Mouse (Mus musculus) CH12.LX (cell line): ENCODE measurements at regions not wholly inside any gene's neighbourhood (a gene's known extent, or its start where the extent isn't known, plus 50 kb on each side); places are given as distances from the start of the nearest gene placed in this dataset.

ENCODE experiments used
- DNase-seq: peaks from one replicate; pipeline ENCODE4 v3.0.0-alpha.2; 2013; ENCODE audit errors: extremely low read depth
- H3K27ac ChIP-seq: 2 replicates; pipeline ENCODE4 v1.5.1; 2012; ENCODE audit warnings: low read depth, mild to moderate bottlenecking, control low read depth, moderate library complexity; ENCODE audit not compliant: insufficient read depth
- H3K27me3 ChIP-seq: replicated peaks from 2 replicates; pipeline ENCODE3; 2012; ENCODE audit warnings: inconsistent platforms
- H3K36me3 ChIP-seq, 2 experiments: replicated peaks in 1 of 2; 2 replicates each; pipeline versions ENCODE3 to v1.6.1; 2012; ENCODE audit warnings: inconsistent platforms in 1 of 2, low read length in 1 of 2, mild to moderate bottlenecking in 1 of 2, mixed read lengths in 1 of 2, moderate library complexity in 1 of 2; ENCODE audit not compliant: control insufficient read depth in 1 of 2, insufficient read depth in 1 of 2
- H3K4me1 ChIP-seq, 2 experiments: 2 replicates each; pipeline ENCODE4 v1.6.1; 2012; ENCODE audit warnings: inconsistent platforms in 1 of 2, moderate library complexity in 1 of 2; ENCODE audit not compliant: insufficient read depth in 2 of 2, control insufficient read depth in 1 of 2
- H3K4me2 ChIP-seq: 2 replicates; pipeline ENCODE4 v1.6.1; 2012; ENCODE audit warnings: low read depth, mild to moderate bottlenecking, control low read depth; ENCODE audit not compliant: poor library complexity, insufficient read depth, severe bottlenecking
- H3K4me3 ChIP-seq, 3 experiments: fragments of 150-350 bp in 1 of 3; sonication (generic) in 1 of 3; replicated peaks in 1 of 3; 2 replicates each; pipeline versions ENCODE3 to v1.5.1; 2011 to 2012; ENCODE audit warnings: low read depth in 2 of 3, low read length in 2 of 3, mild to moderate bottlenecking in 2 of 3, moderate library complexity in 2 of 3, control low read depth in 1 of 3, improper control_type of control experiment in 1 of 3, inconsistent platforms in 1 of 3, mixed read lengths in 1 of 3; ENCODE audit not compliant: poor library complexity in 1 of 3
- H3K79me2 ChIP-seq: replicated peaks from 2 replicates; pipeline ENCODE4 v1.6.1; 2012; ENCODE audit warnings: mild to moderate bottlenecking, moderate library complexity; ENCODE audit not compliant: control insufficient read depth, poor library complexity, insufficient read depth, severe bottlenecking; ENCODE audit errors: extremely low read depth
- H3K9ac ChIP-seq: 2 replicates; pipeline ENCODE4 v1.6.1; 2012; ENCODE audit warnings: low read depth, mild to moderate bottlenecking, control low read depth, moderate library complexity; ENCODE audit not compliant: insufficient read depth
- H3K9me3 ChIP-seq: replicated peaks from 2 replicates; pipeline ENCODE3; 2012; ENCODE audit warnings: low read length, inconsistent platforms, mixed read lengths
- CHD1 ChIP-seq: IDR thresholded peaks from 2 replicates; pipeline ENCODE4 v1.6.1; 2012; ENCODE audit warnings: low read depth, low read length, improper control_type of control experiment, inconsistent platforms
- CHD2 ChIP-seq: IDR thresholded peaks from 2 replicates; pipeline ENCODE4 v1.6.1; 2011; ENCODE audit warnings: low read length, improper control_type of control experiment
- CTCF ChIP-seq, 2 experiments: IDR thresholded peaks in 1 of 2; conservative IDR thresholded peaks in 1 of 2; 2 replicates each; pipeline ENCODE4 v1.5.1; 2011 to 2012; ENCODE audit warnings: low read depth in 2 of 2, low read length in 2 of 2, improper control_type of control experiment in 1 of 2, inconsistent platforms in 1 of 2, mild to moderate bottlenecking in 1 of 2, moderate library complexity in 1 of 2
- GABPA ChIP-seq: IDR thresholded peaks from 2 replicates; pipeline ENCODE4 v1.6.1; 2012; ENCODE audit warnings: low read depth, low read length, improper control_type of control experiment, inconsistent platforms; ENCODE audit not compliant: insufficient replicate concordance
- MAFK ChIP-seq: IDR thresholded peaks from 2 replicates; pipeline ENCODE4 v1.6.1; 2011; ENCODE audit warnings: low read length, improper control_type of control experiment; ENCODE audit not compliant: insufficient replicate concordance
- MAX ChIP-seq: IDR thresholded peaks from 2 replicates; pipeline ENCODE4 v1.6.1; 2011; ENCODE audit warnings: low read length, improper control_type of control experiment
- MEF2A ChIP-seq: IDR thresholded peaks from 2 replicates; pipeline ENCODE4 v1.6.1; 2014; ENCODE audit warnings: low read depth, mild to moderate bottlenecking, inconsistent platforms, low read length, improper control_type of control experiment, borderline replicate concordance
- MXI1 ChIP-seq: IDR thresholded peaks from 2 replicates; pipeline ENCODE4 v1.6.1; 2011; ENCODE audit warnings: mild to moderate bottlenecking, low read depth, low read length, improper control_type of control experiment
- NELFE ChIP-seq: IDR thresholded peaks from 2 replicates; pipeline ENCODE4 v1.6.1; 2011; ENCODE audit warnings: low read depth, low read length, improper control_type of control experiment
- RCOR1 ChIP-seq: conservative IDR thresholded peaks from 2 replicates; pipeline ENCODE4 v1.6.1; 2012; ENCODE audit warnings: low read depth, mild to moderate bottlenecking, inconsistent platforms, low read length, improper control_type of control experiment
- ZKSCAN1 ChIP-seq: IDR thresholded peaks from 2 replicates; pipeline ENCODE4 v1.6.1; 2012; ENCODE audit warnings: low read depth, inconsistent platforms, low read length, improper control_type of control experiment, borderline replicate concordance
- ZMIZ1 ChIP-seq: IDR thresholded peaks from 2 replicates; pipeline ENCODE4 v1.6.1; 2012; ENCODE audit warnings: low read depth, mild to moderate bottlenecking, inconsistent platforms, low read length, improper control_type of control experiment
- dilution Hi-C: fragments of 300-500 bp; cut with MboI; formaldehyde crosslinking; loops from 2 replicates; pipeline ENCODE4 v1.14.3; 2020; ENCODE audit warnings: low sequenced_read_pairs; ENCODE audit not compliant: extremely low pct_unique_long_range_greater_than_20kb, extremely low pct_ligation_motif_present
- in situ Hi-C: fragments of 300-500 bp; cut with MboI; formaldehyde crosslinking; loops from 3 replicates; pipeline ENCODE4 v1.14.3; 2019; ENCODE audit warnings: low sequenced_read_pairs, low pct_ligation_motif_present, low pct_unique_long_range_greater_than_20kb, mixed read lengths

- no peaks in the 10 kb centered on the region for H3K27me3 ChIP-seq
- no peak overlapping the region for H3K27ac ChIP-seq
- H3K36me3 ChIP-seq: no peaks in the 10 kb centered on the region
- dilution Hi-C loops: no loop called here
- no peak overlapping the region for H3K9ac ChIP-seq
- in situ Hi-C loops: no loop called here
- H3K4me3 ChIP-seq: no peak overlapping the region
- peaks cover 2% of the 10 kb centered on the region for H3K9me3 ChIP-seq
- DNase-seq: no peak
- H3K4me1 ChIP-seq: peaks cover 0 to 15% of the 10 kb centered on the region in 2 experiments; a peak in 2 of 4 replicates
- no peak for TF ChIP-seq GABPA
- no peak for TF ChIP-seq MEF2A
- TF ChIP-seq CHD2: no peak
- TF ChIP-seq MAX: no peak
- no peak for TF ChIP-seq CHD1
- TF ChIP-seq, all 38 proteins: peak for 0
- Histone ChIP-seq H3K4me2 (no peak overlapping the region), H3K79me2 (no peaks in the 10 kb centered on the region)
Measured at GRCm38 (mm10) chr1:166820050-166820449, 138.4 kb upstream of the Fmo9 start.

GRCm38 (mm10) chr1:166821146-166821545 lies 139.5 kb upstream of the Fmo9 start:
- DNase-seq: no peak
- Histone ChIP-seq H3K36me3 (no peaks in the 10 kb centered on the region), H3K79me2 (no peaks in the 10 kb centered on the region), H3K4me1 (peaks cover 0 to 15% of the 10 kb centered on the region in 2 experiments; a peak in 2 of 4 replicates), H3K9me3 (peaks cover 2% of the 10 kb centered on the region), H3K9ac (no peak overlapping the region), H3K27ac (no peak overlapping the region), H3K27me3 (no peaks in the 10 kb centered on the region), H3K4me2 (no peak overlapping the region), H3K4me3 (no peak overlapping the region)
- dilution Hi-C loops (no loop called here), in situ Hi-C loops (no loop called here)
- no peak for TF ChIP-seq ZKSCAN1
- TF ChIP-seq CTCF (conservative IDR thresholded peaks at IDR 0.05 in 1 of 2, IDR thresholded peaks at IDR 0.05 in 1 of 2; ENCODE audit: low read depth in 2 of 2, low read length in 2 of 2): peak in 1 of 2 experiments; percentile 35; a peak in 2 of 4 replicates

GRCm38 (mm10) chr1:166837299-166837698 lies 155.7 kb upstream of the Fmo9 start:
- in situ Hi-C loops: no loop called here
- no peak overlapping the region for H3K4me2 ChIP-seq
- no peaks in the 10 kb centered on the region for H3K79me2 ChIP-seq
- H3K9ac ChIP-seq: no peak overlapping the region
- no peaks in the 10 kb centered on the region for H3K36me3 ChIP-seq
- no peak overlapping the region for H3K4me3 ChIP-seq
- dilution Hi-C loops: no loop called here
- no peak for DNase-seq
- no peaks in the 10 kb centered on the region for H3K27me3 ChIP-seq
- no peak for TF ChIP-seq MAX
- no peak for TF ChIP-seq MAFK
- no peak for TF ChIP-seq CHD2
- no peak for TF ChIP-seq RCOR1
- TF ChIP-seq MXI1: no peak
- TF ChIP-seq NELFE: no peak
- TF ChIP-seq ZMIZ1: no peak
- H3K4me1 ChIP-seq: no peaks in the 10 kb centered on the region
- no peaks in the 10 kb centered on the region for H3K9me3 ChIP-seq
- H3K27ac ChIP-seq: no peak overlapping the region
